Mouse (Mus musculus) forebrain, postnatal 0 days (tissue): ENCODE data around the gene Cnnm3. TPM values are rescaled to one million over a fixed set of nuclear protein-coding genes. Genes with fewer than 3 reads are reported as not detected.

Experiments used
- ATAC-seq: fragments of 200-750 bp; cut with Nextera tagmentation; 2 replicates; pipeline ENCODE4 v1.8.0; 2017; ENCODE audit warnings: mild to moderate bottlenecking, moderate library complexity
- DNase-seq: peaks from one replicate; pipeline ENCODE4 v3.0.0-alpha.2; 2015
- H3K27ac ChIP-seq: fragments of 300-500 bp; sonication (generic); 2 replicates; pipeline ENCODE4 v1.5.1; 2014; ENCODE audit warnings: low read depth, mild to moderate bottlenecking, antibody characterized with exemption, low read length, moderate library complexity, mixed read lengths
- H3K27me3 ChIP-seq: fragments of 300-500 bp; sonication (generic); 2 replicates; pipeline ENCODE4 v1.6.1; 2014; ENCODE audit warnings: mild to moderate bottlenecking, low read length, mixed read lengths; ENCODE audit not compliant: insufficient read depth
- H3K36me3 ChIP-seq: fragments of 300-500 bp; sonication (generic); 2 replicates; pipeline ENCODE4 v1.6.1; 2014; ENCODE audit warnings: mild to moderate bottlenecking, moderate library complexity; ENCODE audit not compliant: insufficient read depth
- H3K4me1 ChIP-seq: fragments of 300-500 bp; sonication (generic); 2 replicates; pipeline ENCODE4 v1.6.1; 2014; ENCODE audit warnings: antibody characterized with exemption; ENCODE audit not compliant: insufficient read depth
- H3K4me2 ChIP-seq: fragments of 300-500 bp; sonication (generic); 2 replicates; pipeline ENCODE4 v1.6.1; 2014; ENCODE audit warnings: low read depth, mild to moderate bottlenecking, moderate library complexity
- H3K4me3 ChIP-seq: fragments of 300-500 bp; sonication (generic); 2 replicates; pipeline ENCODE4 v1.5.1; 2014; ENCODE audit warnings: low read depth, low read length, mixed read lengths
- H3K9ac ChIP-seq: fragments of 300-500 bp; sonication (generic); 2 replicates; pipeline ENCODE4 v1.6.1; 2014; ENCODE audit warnings: mild to moderate bottlenecking
- H3K9me3 ChIP-seq: fragments of 300-500 bp; sonication (generic); 2 replicates; pipeline ENCODE4 v1.6.1; 2016; ENCODE audit warnings: low read length
- CTCF ChIP-seq: sonication (generic); IDR thresholded peaks from 2 replicates; pipeline ENCODE4 v1.5.1; 2016; ENCODE audit warnings: antibody characterized with exemption, control low read depth, low read depth
- WGBS: fragments of 180-500 bp; shearing (Covaris S2); extraction: QIAGEN DNeasy Blood & Tissue Kit; methylation state at CpG from one replicate; pipeline ENCODE4 v1.1.7; 2014; 5-methylcytosine and 5-hydroxymethylcytosine counted together
- polyA plus RNA-seq: library from polyadenylated mRNA; unstranded; fragments of >200 nt; fragmentation: Nextera tagmentation; extraction: Ambion mirVana; gene quantifications from 2 replicates; pipeline ENCODE4 v1.2.1, GENCODE M21; 2015
- total RNA-seq: library from RNA; depleted of rRNA; stranded (reverse); fragments of >200 nt; gene quantifications from 2 replicates; pipeline ENCODE4 v1.2.3, GENCODE M21; 2014

Gene Cnnm3
- total and polyA plus RNA-seq, 2 experiments from 2014 or later, result 4.8 to 29.1 TPM

GRCm38 (mm10) chr1:36555798-36556395 lies 44.2 kb downstream of the Cnnm3 start:
- DNase-seq (peak; percentile 33), ATAC-seq (no peak)
- Histone ChIP-seq H3K4me3 (peak overlapping the region; percentile 67), H3K9me3 (no peaks in the 10 kb centered on the region), H3K27me3 (no peaks in the 10 kb centered on the region), H3K4me1 (peaks cover 12% of the 10 kb centered on the region), H3K27ac (peak overlapping the region; percentile 99), H3K4me2 (peak overlapping the region; percentile 96), H3K9ac (peak overlapping the region; percentile 89), H3K36me3 (peaks cover 45% of the 10 kb centered on the region)
- TF ChIP-seq CTCF, result no peak
- 4% methylated on average over 8 of the region's 8 CpGs for WGBS

GRCm38 (mm10) chr1:36556553-36557456 lies 45.1 kb downstream of the Cnnm3 start:
- under 1% methylated on average over 52 of the region's 52 CpGs for WGBS
- DNase-seq (peak; percentile 98), ATAC-seq (peak; percentile 89)
- Histone ChIP-seq H3K27me3 (no peaks in the 10 kb centered on the region), H3K4me1 (peaks cover 12% of the 10 kb centered on the region), H3K4me3 (peak overlapping the region; percentile 67), H3K9ac (peak overlapping the region; percentile 89), H3K36me3 (peaks cover 35% of the 10 kb centered on the region), H3K4me2 (peak overlapping the region; percentile 96), H3K9me3 (no peaks in the 10 kb centered on the region), H3K27ac (peak overlapping the region; percentile 99)
- peak; percentile 94 for TF ChIP-seq CTCF

GRCm38 (mm10) chr1:36557457-36558011 lies 45.9 kb downstream of the Cnnm3 start:
- Histone ChIP-seq H3K36me3 (peaks cover 28% of the 10 kb centered on the region), H3K9ac (peak overlapping the region; percentile 89), H3K4me1 (peaks cover 12% of the 10 kb centered on the region), H3K4me2 (peak overlapping the region; percentile 96), H3K4me3 (peak overlapping the region; percentile 67), H3K27me3 (no peaks in the 10 kb centered on the region), H3K27ac (peak overlapping the region; percentile 99), H3K9me3 (no peaks in the 10 kb centered on the region)
- no peak for TF ChIP-seq CTCF
- DNase-seq, result no peak
- WGBS, result 3% methylated on average over 47 of the region's 48 CpGs
- peak; percentile 70 for ATAC-seq

- peak; percentile 50 for ATAC-seq
- 3% methylated on average over 68 of the region's 69 CpGs for WGBS
- Histone ChIP-seq H3K9ac (peak within 1 kb of the TSS; percentile 89), H3K36me3 (peaks cover 20% of the 10 kb centered on the region), H3K27me3 (no peaks in the 10 kb centered on the region), H3K4me1 (peaks cover 12% of the 10 kb centered on the region), H3K27ac (peak within 1 kb of the TSS; percentile 99), H3K4me2 (peak within 1 kb of the TSS; percentile 96), H3K4me3 (peak within 1 kb of the TSS; percentile 67), H3K9me3 (no peaks in the 10 kb centered on the region)
- no peak for TF ChIP-seq CTCF
- peak; percentile 84 for DNase-seq
These were observed 46.6 kb downstream of the Cnnm3 start, which contains the start of gene Sema4c for GRCm38 (mm10) chr1:36558031-36558993. TSS of gene Sema4c (minus strand) at chr1:36558349.

GRCm38 (mm10) chr1:36559256-36559655 lies 47.6 kb downstream of the Cnnm3 start:
- H3K4me1 ChIP-seq, result peaks cover 12% of the 10 kb centered on the region
- ATAC-seq, result no peak
- 7% methylated on average over 4 of the region's 4 CpGs for WGBS
- H3K9me3 ChIP-seq, result no peaks in the 10 kb centered on the region
- no peak overlapping the region for H3K27ac ChIP-seq
- peaks cover 11% of the 10 kb centered on the region for H3K36me3 ChIP-seq
- H3K9ac ChIP-seq, result 0 out of 2 replicates have a peak overlapping the region, but pooled peaks have one; percentile 14
- peak overlapping the region; percentile 96; the same call in 1 of the 2 replicates for H3K4me2 ChIP-seq
- no peak for TF ChIP-seq CTCF
- H3K4me3 ChIP-seq, result no peak overlapping the region
- H3K27me3 ChIP-seq, result no peaks in the 10 kb centered on the region
- DNase-seq, result no peak

- peaks cover 11% of the 10 kb centered on the region for H3K4me1 ChIP-seq
- H3K9ac ChIP-seq, result no peak overlapping the region
- DNase-seq (no peak), ATAC-seq (no peak)
- no peaks in the 10 kb centered on the region for H3K9me3 ChIP-seq
- no peak overlapping the region for H3K4me2 ChIP-seq
- no peak overlapping the region for H3K27ac ChIP-seq
- no peaks in the 10 kb centered on the region for H3K27me3 ChIP-seq
- no peak overlapping the region for H3K4me3 ChIP-seq
- WGBS, result 66% methylated on average over 5 of the region's 5 CpGs
- H3K36me3 ChIP-seq, result peaks cover 5% of the 10 kb centered on the region
- no peak for TF ChIP-seq CTCF
These were observed 48.2 kb downstream of the Cnnm3 start for GRCm38 (mm10) chr1:36559888-36560287.
